Comparison of ENCODE assay signal across 8 mouse cellular contexts in genomic region chr12:72693895-72694294, GRCm38 (mm10). TPM values are rescaled to one million over a fixed set of nuclear protein-coding genes. Genes with fewer than 3 reads are reported as not detected.
DNase-seq lines count a peak whose midpoint lies in the region; ATAC-seq and TF ChIP-seq lines count a peak whose summit lies in the region.
"Had no signal": no experiment of that assay in that cellular context is flagged by ENCODE, and none has a peak within 500 bp of the region (broad histone marks: within the 10 kb centered on the region; RNA-seq: fewer than 3 reads in every experiment).

No protein-coding gene starts in this region.

- H3K36me3 ChIP-seq in E14TG2a.4 (ENCODE audit: insufficient read depth, low read length), result no peaks in the 10 kb centered on the region
- no peaks in the 10 kb centered on the region for H3K36me3 ChIP-seq in heart, embryonic 16.5 days (ENCODE audit: control insufficient read depth, insufficient read depth)
- H3K36me3 ChIP-seq: neural tube, embryonic 13.5 days had no signal

- 39% methylated on average over 6 of the region's 6 CpGs for WGBS in heart, embryonic 16.5 days

- H3K9ac ChIP-seq in heart, embryonic 16.5 days (ENCODE audit: low read length), result no peak overlapping the region
- H3K9ac ChIP-seq: neural tube, embryonic 13.5 days had no signal

- no peak for ATAC-seq in heart, embryonic 16.5 days (replicated peaks; ENCODE audit: extremely low read depth, insufficient read depth, low FRiP score)
- ATAC-seq in megakaryocyte, adult 5-6 weeks (ENCODE audit: poor library complexity, severe bottlenecking), result peak; percentile 92

- H3K4me1 ChIP-seq in E14TG2a.4 (replicated peaks; ENCODE audit: low read depth, low read length), result peaks cover 8% of the 10 kb centered on the region
- peaks cover 8% of the 10 kb centered on the region for H3K4me1 ChIP-seq in heart, embryonic 16.5 days (ENCODE audit: control insufficient read depth, insufficient read depth, low read length)
- H3K4me1 ChIP-seq: neural tube, embryonic 13.5 days had no signal

- H3K4me2 ChIP-seq in heart, embryonic 16.5 days (ENCODE audit: low read depth, low read length), result peak overlapping the region; percentile 55
- H3K4me2 ChIP-seq: neural tube, embryonic 13.5 days had no signal

- no peaks in the 10 kb centered on the region for H3K27me3 ChIP-seq in E14TG2a.4 (ENCODE audit: insufficient read depth, low read length)
- H3K27me3 ChIP-seq in heart, embryonic 16.5 days (ENCODE audit: control insufficient read depth, insufficient read depth, low read length), result no peaks in the 10 kb centered on the region; the same call in 1 of the 2 replicates
- H3K27me3 ChIP-seq: neural tube, embryonic 13.5 days had no signal

- H3K4me3 ChIP-seq in E14TG2a.4 (replicated peaks; ENCODE audit: low read length), result no peak overlapping the region
- peak overlapping the region; percentile 22; the same call in 1 of the 2 replicates for H3K4me3 ChIP-seq in heart, embryonic 16.5 days (ENCODE audit: low read length)
- H3K4me3 ChIP-seq: neural tube, embryonic 13.5 days had no signal

- peaks cover 7% of the 10 kb centered on the region for H3K9me3 ChIP-seq in E14TG2a.4 (ENCODE audit: low read length)
- no peaks in the 10 kb centered on the region for H3K9me3 ChIP-seq in heart, embryonic 16.5 days (replicated peaks; ENCODE audit: control insufficient read depth, low read length)
- H3K9me3 ChIP-seq: neural tube, embryonic 13.5 days had no signal

- peak; percentile 46 for DNase-seq in layer of hippocampus, adult 11-12 months (ENCODE audit: low spot score)
- no peak for DNase-seq in layer of hippocampus, adult 9-11 months
- peak; percentile 88 for DNase-seq in adipocyte (ENCODE audit: low spot score)
- no peak for DNase-seq in spleen, postnatal 4 days (ENCODE audit: low spot score in 2 of 2)

- peak; percentile 50 for TF ChIP-seq CTCF in E14TG2a.4 (conservative IDR thresholded peaks at IDR 0.05; ENCODE audit: low read length)

- no peak overlapping the region for H3K27ac ChIP-seq in heart, embryonic 16.5 days (ENCODE audit: low read length)
- H3K27ac ChIP-seq: neural tube, embryonic 13.5 days had no signal

RNA-seq across cellular contexts. Expression of gene Dhrs7, which starts 29.2 kb away (rescaled TPM):
- 89.5 and 101 TPM in 2 replicates for polyA plus RNA-seq in heart, embryonic 16.5 days (2015; fragmentation: Nextera tagmentation; extraction: Ambion mirVana)
- 97.7 and 99.7 TPM in 2 replicates for total RNA-seq in megakaryocyte, adult 5-6 weeks (2015)
- total RNA-seq in megakaryocyte, adult 5-6 weeks (2017), result 167 and 179 TPM in 2 replicates

RNA-seq across cellular contexts. Expression of gene Gm4756, which starts 44.4 kb away (rescaled TPM):
- not detected in 2 replicates for polyA plus RNA-seq in heart, embryonic 16.5 days (2015; fragmentation: Nextera tagmentation; extraction: Ambion mirVana)
- total RNA-seq in megakaryocyte, adult 5-6 weeks (2015), result not detected in 2 replicates
- total RNA-seq in megakaryocyte, adult 5-6 weeks (2017), result not detected in 2 replicates
- polyA plus RNA-seq: neural tube, embryonic 13.5 days had no signal

Comparison
In these comparisons a context has a peak if more than half of its experiments do, and no peak if none do; other contexts are left out.
1. DNase-seq: peak in layer of hippocampus, adult 11-12 months (single experiment) and adipocyte (single experiment); none in layer of hippocampus, adult 9-11 months (single experiment) and spleen, postnatal 4 days (0 of 2).